Mouse (Mus musculus) 416B (cell line): ENCODE measurements around the gene Eipr1.
"Not testable (repeated sequence)": the region's sequence is repeated elsewhere in the genome, so short reads cannot be mapped to it uniquely, and the experiment has no call there.

Experiments used
- DNase-seq: peaks from one replicate; pipeline ENCODE4 v3.0.0; 2011; ENCODE audit warnings: low read depth

Gene Eipr1

GRCm38 (mm10) chr12:28889068-28889674 lies 137.6 kb downstream of the Eipr1 start:
- DNase-seq, result no peak

- no peak for DNase-seq
Measured at GRCm38 (mm10) chr12:28891523-28891922, 139.9 kb downstream of the Eipr1 start.

GRCm38 (mm10) chr12:28896577-28896976 lies 145.0 kb downstream of the Eipr1 start:
- no peak for DNase-seq

- DNase-seq, result no peak
Measured at GRCm38 (mm10) chr12:28898307-28898706, 146.7 kb downstream of the Eipr1 start.

GRCm38 (mm10) chr12:28899696-28900095 lies 148.1 kb downstream of the Eipr1 start:
- DNase-seq, result no peak

DNA sequence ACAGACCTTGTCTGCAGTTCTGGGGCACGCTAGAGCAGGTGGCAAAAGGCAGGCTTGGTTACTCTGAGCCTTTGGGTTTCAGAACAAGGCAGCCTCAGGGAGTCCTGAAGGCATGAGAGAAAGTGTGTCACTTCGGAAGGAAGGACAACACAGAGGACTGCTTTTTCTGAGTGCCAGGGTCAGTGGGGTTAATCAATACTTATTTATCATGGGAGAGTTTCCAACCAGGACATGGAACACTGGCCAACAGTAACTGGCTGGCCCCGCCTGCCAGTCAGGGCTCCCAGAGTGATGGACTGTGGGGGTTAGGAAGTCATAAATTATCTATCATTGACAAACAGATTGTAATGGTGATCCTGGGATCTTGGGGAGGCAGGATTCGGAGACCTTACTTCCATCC lies 148.7 kb downstream of the Eipr1 start:
- no peak for DNase-seq

DNA sequence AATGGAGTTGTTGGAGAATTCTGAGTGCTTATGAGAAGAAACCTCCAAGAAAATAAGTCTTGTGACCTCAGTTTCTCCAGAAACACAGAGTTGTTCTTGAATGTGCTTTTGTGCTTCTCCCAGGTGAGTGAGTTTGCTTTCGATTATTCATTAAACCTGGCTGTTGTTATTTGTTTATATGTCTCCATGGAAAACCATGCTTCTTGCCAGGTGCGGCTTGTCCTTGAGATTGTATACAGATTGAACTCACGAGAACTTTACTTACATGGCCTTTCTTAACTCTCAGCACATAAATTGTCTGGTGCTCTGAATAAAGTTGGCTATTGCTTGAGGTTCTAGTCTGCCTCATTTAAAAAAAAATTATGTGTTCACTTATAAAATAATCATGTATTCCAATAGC lies 150.5 kb downstream of the Eipr1 start:
- DNase-seq, result no peak

- DNase-seq, result no peak
Measured at GRCm38 (mm10) chr12:28903082-28903481, 151.5 kb downstream of the Eipr1 start.

DNA sequence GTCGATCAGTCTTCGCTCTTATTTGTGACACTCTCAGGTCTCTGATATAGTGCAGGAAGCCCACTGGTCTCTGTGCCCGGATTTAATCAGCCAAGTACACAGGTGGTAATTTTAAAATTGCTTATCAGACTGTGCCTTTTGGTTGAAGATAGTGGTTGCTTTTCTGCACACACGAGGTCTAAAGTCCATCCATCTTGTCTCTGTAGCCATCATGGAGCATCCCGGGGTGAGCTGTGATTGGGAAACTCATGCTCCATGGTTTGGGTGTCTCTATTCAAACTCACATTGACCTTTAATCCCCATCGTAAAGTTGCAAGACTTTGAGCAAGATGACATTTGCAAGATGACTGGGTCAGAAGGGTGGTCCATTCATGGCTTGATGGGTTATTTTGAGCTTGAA lies 153.9 kb downstream of the Eipr1 start:
- no peak for DNase-seq

DNA sequence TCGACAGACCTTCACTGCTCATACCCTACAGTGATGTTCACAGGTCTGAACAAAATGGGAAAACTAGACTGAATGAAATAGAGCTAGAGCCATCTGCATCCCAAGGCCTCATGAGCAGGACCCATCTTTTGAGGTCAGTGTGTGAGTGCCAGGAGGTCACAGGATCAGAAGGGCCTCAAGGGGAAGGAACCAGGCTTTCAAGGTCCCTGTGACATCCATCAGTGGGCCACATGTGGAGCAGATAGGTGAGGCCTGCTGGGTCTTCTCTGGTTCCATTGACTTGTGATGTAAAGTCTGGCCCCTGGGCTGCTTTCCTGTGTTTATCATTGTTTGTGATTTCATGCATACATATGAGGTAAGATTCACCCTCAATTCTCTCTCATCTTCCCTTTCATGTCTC lies 154.4 kb downstream of the Eipr1 start:
- DNase-seq, result no peak

- DNase-seq, result no peak
Measured at GRCm38 (mm10) chr12:28906809-28907297, 155.2 kb downstream of the Eipr1 start.

- no peak for DNase-seq
Measured at GRCm38 (mm10) chr12:28907814-28908213, 156.2 kb downstream of the Eipr1 start.

GRCm38 (mm10) chr12:28909851-28910250 lies 158.2 kb downstream of the Eipr1 start:
- DNase-seq, result no peak

GRCm38 (mm10) chr12:28910568-28910967 lies 159.0 kb downstream of the Eipr1 start:
- DNase-seq, result no peak

GRCm38 (mm10) chr12:28912351-28912936 lies 160.8 kb downstream of the Eipr1 start:
- no peak for DNase-seq

GRCm38 (mm10) chr12:28913099-28913498 lies 161.5 kb downstream of the Eipr1 start:
- DNase-seq, result no peak

GRCm38 (mm10) chr12:28914056-28914455 lies 162.5 kb downstream of the Eipr1 start:
- not testable (repeated sequence) for DNase-seq
